Mouse (Mus musculus) thymus, adult 18-20 months (tissue): ENCODE measurements around the gene Glo1.

Source experiments
- DNase-seq, 2 experiments: peaks; one replicate each; pipeline ENCODE4 v3.0.0; 2022; ENCODE audit warnings: mixed read lengths in 2 of 2

Glo1 gene

GRCm38 (mm10) chr17:30612075-30612859 is 14.4 kb downstream of the Glo1 start:
- peak; percentile 99 to 100 for DNase-seq

GRCm38 (mm10) chr17:30611221-30612074 is 15.2 kb downstream of the Glo1 start:
- DNase-seq, result no peak

GRCm38 (mm10) chr17:30610739-30611138 is 15.9 kb downstream of the Glo1 start:
- no peak for DNase-seq

- no peak for DNase-seq
Observed at GRCm38 (mm10) chr17:30609980-30610307, 16.7 kb downstream of the Glo1 start.

GRCm38 (mm10) chr17:30609305-30609979 is 17.2 kb downstream of the Glo1 start:
- no peak for DNase-seq

- no peak for DNase-seq
Observed at GRCm38 (mm10) chr17:30607909-30608495, 18.7 kb downstream of the Glo1 start.

- DNase-seq, result no peak
Observed at GRCm38 (mm10) chr17:30607330-30607729, 19.3 kb downstream of the Glo1 start.

- DNase-seq, result no peak
Observed at GRCm38 (mm10) chr17:30606634-30607081, 20.0 kb downstream of the Glo1 start.

GRCm38 (mm10) chr17:30606206-30606605 is 20.5 kb downstream of the Glo1 start:
- DNase-seq, result no peak

- DNase-seq, result no peak
Observed at GRCm38 (mm10) chr17:30605001-30605400, 21.7 kb downstream of the Glo1 start.

GRCm38 (mm10) chr17:30604296-30604695 is 22.4 kb downstream of the Glo1 start:
- no peak for DNase-seq

- no peak for DNase-seq
Observed at GRCm38 (mm10) chr17:30602175-30602574, 24.5 kb downstream of the Glo1 start.

- DNase-seq, result no peak
Observed at GRCm38 (mm10) chr17:30598300-30598699, 28.4 kb downstream of the Glo1 start.

GRCm38 (mm10) chr17:30597786-30598185 is 28.9 kb downstream of the Glo1 start:
- no peak for DNase-seq

- no peak for DNase-seq
Observed at GRCm38 (mm10) chr17:30594846-30595245, 31.8 kb downstream of the Glo1 start.

GRCm38 (mm10) chr17:30594407-30594806 is 32.3 kb downstream of the Glo1 start:
- DNase-seq, result no peak

- DNase-seq, result peak in 1 of 2 experiments; percentile 55
Observed at GRCm38 (mm10) chr17:30590417-30591198, 36.1 kb downstream of the Glo1 start.

- DNase-seq, result no peak
Observed at GRCm38 (mm10) chr17:30583258-30584001, 43.2 kb downstream of the Glo1 start.

GRCm38 (mm10) chr17:30582313-30582712 is 44.4 kb downstream of the Glo1 start:
- DNase-seq, result no peak

GRCm38 (mm10) chr17:30581201-30581600 is 45.5 kb downstream of the Glo1 start:
- DNase-seq, result no peak

GRCm38 (mm10) chr17:30580781-30581180 is 45.9 kb downstream of the Glo1 start:
- no peak for DNase-seq
